Mouse (Mus musculus): ENCODE measurements around the gene Aktip. TPM values are rescaled to one million over a fixed set of nuclear protein-coding genes. Genes with fewer than 3 reads are reported as not detected.

The Aktip gene
- 19.3 and 20.0 TPM in 2 replicates for polyA plus RNA-seq (2014; fragmentation: Nextera tagmentation; extraction: Ambion mirVana)

DNA sequence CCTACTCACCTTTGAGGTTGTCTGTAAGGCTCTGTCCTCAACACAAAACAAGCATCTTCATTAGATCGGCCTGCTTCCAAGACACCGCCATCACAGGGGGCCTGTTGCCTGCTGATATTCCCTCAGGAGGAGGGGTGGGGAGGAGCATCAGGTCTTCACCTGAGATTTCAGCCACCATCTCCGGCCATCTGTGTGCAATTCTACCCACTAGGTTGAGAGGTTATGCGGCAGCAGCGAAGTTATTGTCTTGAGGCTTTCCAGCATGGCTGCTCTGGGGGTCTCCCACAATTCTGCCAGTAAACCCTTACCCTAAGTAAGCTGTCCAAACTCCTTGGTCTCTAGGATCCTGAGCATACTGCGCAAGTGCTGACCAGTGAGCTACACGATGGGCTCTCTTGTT lies at the start of gene Aktip:
Aktip (minus strand) TSS at position 101 of the 400 bp plus-strand sequence.
- no peak for ATAC-seq (replicated peaks; ENCODE audit: low FRiP score)
- WGBS, result 86% methylated on average over 7 of the region's 7 CpGs
- no peak within 1 kb of the TSS for H3K4me3 ChIP-seq (ENCODE audit: low read depth, low read length)

DNA sequence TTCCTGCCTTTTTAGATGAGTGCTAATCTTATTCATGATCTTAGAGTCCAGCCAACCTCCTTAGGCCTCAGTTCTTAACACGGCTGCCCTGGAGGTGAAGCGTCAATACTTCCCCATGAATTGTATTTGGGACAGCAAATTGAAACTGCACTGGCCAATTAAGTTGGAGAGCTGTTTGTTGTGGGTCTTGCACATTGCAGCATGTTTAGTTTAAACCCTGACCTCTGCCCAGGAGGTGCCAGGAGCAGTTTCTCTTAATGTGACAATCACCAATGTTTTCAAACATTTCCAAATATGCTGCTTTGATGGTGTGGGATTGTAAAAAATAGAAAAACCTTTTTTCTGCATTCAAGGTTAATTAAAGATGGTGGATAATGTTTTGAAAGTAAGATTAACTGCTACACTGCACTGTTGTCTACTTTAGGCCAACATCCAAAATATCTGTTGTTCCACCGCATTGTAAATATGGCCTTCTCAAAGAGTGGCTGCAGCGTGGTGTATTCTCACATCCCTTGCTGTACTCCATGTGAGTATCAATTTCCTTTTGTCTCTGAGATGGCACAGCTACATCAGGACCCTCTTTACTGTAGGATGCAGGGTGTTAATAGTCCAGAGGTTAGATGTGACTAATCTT lies 46.2 kb upstream of the Aktip start:
- WGBS, result 75% methylated on average over 4 of the region's 4 CpGs
- H3K27me3 ChIP-seq (replicated peaks; ENCODE audit: control insufficient read depth, insufficient read depth, low read length), result no peaks in the 10 kb centered on the region

More for the DNA sequence above, at the start of gene Aktip:
- Histone ChIP-seq H3K27ac (ENCODE audit: low read depth, low read length) (no peak within 1 kb of the TSS), H3K27me3 (replicated peaks; ENCODE audit: control insufficient read depth, insufficient read depth, low read length) (no peaks in the 10 kb centered on the region), H3K4me1 (replicated peaks; ENCODE audit: control insufficient read depth, insufficient read depth, low read length) (no peaks in the 10 kb centered on the region), H3K9me3 (ENCODE audit: control insufficient read depth, low read length) (no peaks in the 10 kb centered on the region), H3K4me2 (no peak within 1 kb of the TSS), H3K9ac (ENCODE audit: low read depth, low read length) (no peak within 1 kb of the TSS), H3K36me3 (ENCODE audit: control insufficient read depth, insufficient read depth, low read length) (no peaks in the 10 kb centered on the region)
- no peak for DNase-seq (ENCODE audit: low spot score)

GRCm38 (mm10) chr8:91242721-91243120 lies 42.9 kb upstream of the Aktip start:
- DNase-seq (ENCODE audit: low spot score) (no peak), ATAC-seq (replicated peaks; ENCODE audit: low FRiP score) (no peak)
- H3K9me3 ChIP-seq (ENCODE audit: control insufficient read depth, low read length), result no peaks in the 10 kb centered on the region
- H3K4me1 ChIP-seq (replicated peaks; ENCODE audit: control insufficient read depth, insufficient read depth, low read length), result no peaks in the 10 kb centered on the region
- no peak overlapping the region for H3K4me2 ChIP-seq
- H3K36me3 ChIP-seq (ENCODE audit: control insufficient read depth, insufficient read depth, low read length), result no peaks in the 10 kb centered on the region
- no peak overlapping the region for H3K4me3 ChIP-seq (ENCODE audit: low read depth, low read length)
- 77% methylated on average over 1 of the region's 1 CpGs for WGBS
- no peak overlapping the region for H3K27ac ChIP-seq (ENCODE audit: low read depth, low read length)
- H3K9ac ChIP-seq (ENCODE audit: low read depth, low read length), result no peak overlapping the region
- no peaks in the 10 kb centered on the region for H3K27me3 ChIP-seq (replicated peaks; ENCODE audit: control insufficient read depth, insufficient read depth, low read length)

More for the DNA sequence above, 46.2 kb upstream of the Aktip start:
- no peak overlapping the region for H3K4me2 ChIP-seq
- H3K4me1 ChIP-seq (replicated peaks; ENCODE audit: control insufficient read depth, insufficient read depth, low read length), result no peaks in the 10 kb centered on the region
- no peak overlapping the region for H3K9ac ChIP-seq (ENCODE audit: low read depth, low read length)
- no peak overlapping the region for H3K4me3 ChIP-seq (ENCODE audit: low read depth, low read length)
- no peaks in the 10 kb centered on the region for H3K36me3 ChIP-seq (ENCODE audit: control insufficient read depth, insufficient read depth, low read length)
- ATAC-seq (replicated peaks; ENCODE audit: low FRiP score) (no peak), DNase-seq (ENCODE audit: low spot score) (no peak)
- H3K27ac ChIP-seq (ENCODE audit: low read depth, low read length), result no peak overlapping the region
- H3K9me3 ChIP-seq (ENCODE audit: control insufficient read depth, low read length), result no peaks in the 10 kb centered on the region

DNA sequence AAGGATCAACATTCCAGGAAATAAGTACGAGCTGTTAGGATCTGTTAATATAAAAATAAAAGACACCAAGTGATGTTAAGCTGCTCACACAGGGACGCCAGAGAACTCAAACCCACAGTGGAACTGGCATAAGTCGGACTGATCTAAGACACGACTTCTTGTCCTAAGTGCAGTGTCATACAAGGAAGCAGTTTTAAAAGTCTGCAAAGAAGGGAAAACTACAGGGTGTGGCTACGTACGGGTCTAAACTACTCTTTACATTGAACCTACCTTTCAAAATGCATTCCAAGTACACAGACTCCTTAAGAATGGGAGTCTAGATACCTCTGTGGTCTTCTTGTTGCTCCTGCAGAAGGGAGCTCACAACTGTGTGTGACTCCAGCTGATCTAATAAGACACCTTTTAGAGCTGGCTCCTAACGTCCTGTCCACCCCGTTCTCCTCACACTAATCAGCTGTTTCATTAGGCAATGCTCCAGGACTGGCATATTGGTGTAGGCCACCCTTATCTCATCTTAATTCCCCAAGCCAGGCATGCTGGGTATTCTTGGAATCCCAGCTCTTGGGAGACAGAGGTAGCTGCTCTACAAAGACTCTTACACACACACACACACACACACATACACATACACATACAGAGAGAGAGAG lies 42.2 kb upstream of the Aktip start:
- H3K4me2 ChIP-seq, result no peak overlapping the region

GRCm38 (mm10) chr8:91241371-91241770 lies 41.6 kb upstream of the Aktip start:
- WGBS, result 71% methylated on average over 5 of the region's 5 CpGs
- DNase-seq (ENCODE audit: low spot score), result no peak

More for the DNA sequence above, 42.2 kb upstream of the Aktip start:
- Histone ChIP-seq H3K36me3 (ENCODE audit: control insufficient read depth, insufficient read depth, low read length) (no peaks in the 10 kb centered on the region), H3K4me3 (ENCODE audit: low read depth, low read length) (no peak overlapping the region), H3K27me3 (replicated peaks; ENCODE audit: control insufficient read depth, insufficient read depth, low read length) (no peaks in the 10 kb centered on the region), H3K27ac (ENCODE audit: low read depth, low read length) (no peak overlapping the region), H3K4me1 (replicated peaks; ENCODE audit: control insufficient read depth, insufficient read depth, low read length) (no peaks in the 10 kb centered on the region), H3K9ac (ENCODE audit: low read depth, low read length) (no peak overlapping the region), H3K9me3 (ENCODE audit: control insufficient read depth, low read length) (no peaks in the 10 kb centered on the region)
- WGBS, result 64% methylated on average over 8 of the region's 8 CpGs
- ATAC-seq (replicated peaks; ENCODE audit: low FRiP score) (no peak), DNase-seq (ENCODE audit: low spot score) (no peak)

DNA sequence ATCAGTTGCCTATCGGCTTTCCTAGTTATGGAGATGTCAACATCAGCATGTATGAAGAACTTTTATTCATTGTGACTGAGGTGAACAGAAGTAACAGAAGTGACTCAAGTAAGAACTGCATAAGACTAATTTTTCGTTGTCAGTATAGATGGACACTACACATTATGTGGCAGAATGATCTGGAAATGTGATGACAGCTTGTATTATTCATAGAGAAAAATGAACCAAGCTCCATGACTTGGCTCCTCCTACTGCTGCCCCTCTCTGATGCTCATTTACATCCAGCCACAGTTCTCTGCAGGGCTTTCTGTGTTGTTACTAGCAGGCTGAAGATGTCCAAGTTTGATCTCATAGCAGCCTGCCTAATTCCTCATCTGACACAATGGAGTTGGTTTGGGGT lies 37.4 kb upstream of the Aktip start:
- no peak overlapping the region for H3K4me3 ChIP-seq (ENCODE audit: low read depth, low read length)
- DNase-seq (ENCODE audit: low spot score) (no peak), ATAC-seq (replicated peaks; ENCODE audit: low FRiP score) (no peak)
- H3K27ac ChIP-seq (ENCODE audit: low read depth, low read length), result no peak overlapping the region
- H3K4me1 ChIP-seq (replicated peaks; ENCODE audit: control insufficient read depth, insufficient read depth, low read length), result no peaks in the 10 kb centered on the region
- H3K9me3 ChIP-seq (ENCODE audit: control insufficient read depth, low read length), result no peaks in the 10 kb centered on the region
- H3K27me3 ChIP-seq (replicated peaks; ENCODE audit: control insufficient read depth, insufficient read depth, low read length), result no peaks in the 10 kb centered on the region
- 79% methylated on average over 2 of the region's 2 CpGs for WGBS
- H3K4me2 ChIP-seq, result no peak overlapping the region
- no peak overlapping the region for H3K9ac ChIP-seq (ENCODE audit: low read depth, low read length)
- H3K36me3 ChIP-seq (ENCODE audit: control insufficient read depth, insufficient read depth, low read length), result 0 out of 2 replicates have a peak, but pooled peaks cover under 1% of the 10 kb centered on the region

More at GRCm38 (mm10) chr8:91241371-91241770, 41.6 kb upstream of the Aktip start:
- no peaks in the 10 kb centered on the region for H3K27me3 ChIP-seq (replicated peaks; ENCODE audit: control insufficient read depth, insufficient read depth, low read length)
- H3K4me3 ChIP-seq (ENCODE audit: low read depth, low read length), result no peak overlapping the region
- no peaks in the 10 kb centered on the region for H3K9me3 ChIP-seq (ENCODE audit: control insufficient read depth, low read length)
- H3K4me1 ChIP-seq (replicated peaks; ENCODE audit: control insufficient read depth, insufficient read depth, low read length), result no peaks in the 10 kb centered on the region
- H3K27ac ChIP-seq (ENCODE audit: low read depth, low read length), result no peak overlapping the region
- ATAC-seq (replicated peaks; ENCODE audit: low FRiP score), result no peak
- no peaks in the 10 kb centered on the region for H3K36me3 ChIP-seq (ENCODE audit: control insufficient read depth, insufficient read depth, low read length)
- no peak overlapping the region for H3K9ac ChIP-seq (ENCODE audit: low read depth, low read length)
- H3K4me2 ChIP-seq, result no peak overlapping the region

DNA sequence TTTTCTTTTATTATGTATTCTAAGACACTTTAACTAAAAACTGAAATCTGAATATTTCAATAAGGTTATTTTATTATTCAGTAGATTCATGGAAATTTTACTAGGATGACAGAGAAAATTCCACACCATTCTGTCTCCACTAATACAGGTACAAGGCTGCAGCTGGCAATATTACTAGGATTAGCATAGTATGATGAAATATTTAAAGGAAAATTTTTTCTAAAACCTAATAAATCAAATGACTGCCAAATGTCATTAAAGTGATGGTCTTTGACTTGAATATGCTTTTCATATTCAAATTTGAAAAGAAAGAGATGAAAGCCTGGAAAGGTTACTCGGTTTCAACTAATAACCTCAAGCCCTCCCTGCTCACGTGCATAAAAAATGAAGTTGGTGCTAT lies 34.3 kb upstream of the Aktip start:
- no peak for DNase-seq (ENCODE audit: low spot score)
- 90% methylated on average over 2 of the region's 2 CpGs for WGBS
- H3K9ac ChIP-seq (ENCODE audit: low read depth, low read length), result no peak overlapping the region
- no peaks in the 10 kb centered on the region for H3K27me3 ChIP-seq (replicated peaks; ENCODE audit: control insufficient read depth, insufficient read depth, low read length)
- H3K9me3 ChIP-seq (ENCODE audit: control insufficient read depth, low read length), result no peaks in the 10 kb centered on the region
- no peak overlapping the region for H3K4me2 ChIP-seq
- 0 out of 2 replicates have a peak, but pooled peaks cover 2% of the 10 kb centered on the region for H3K36me3 ChIP-seq (ENCODE audit: control insufficient read depth, insufficient read depth, low read length)
- no peaks in the 10 kb centered on the region for H3K4me1 ChIP-seq (replicated peaks; ENCODE audit: control insufficient read depth, insufficient read depth, low read length)
- no peak overlapping the region for H3K4me3 ChIP-seq (ENCODE audit: low read depth, low read length)
- no peak overlapping the region for H3K27ac ChIP-seq (ENCODE audit: low read depth, low read length)
- ATAC-seq (replicated peaks; ENCODE audit: low FRiP score), result no peak

DNA sequence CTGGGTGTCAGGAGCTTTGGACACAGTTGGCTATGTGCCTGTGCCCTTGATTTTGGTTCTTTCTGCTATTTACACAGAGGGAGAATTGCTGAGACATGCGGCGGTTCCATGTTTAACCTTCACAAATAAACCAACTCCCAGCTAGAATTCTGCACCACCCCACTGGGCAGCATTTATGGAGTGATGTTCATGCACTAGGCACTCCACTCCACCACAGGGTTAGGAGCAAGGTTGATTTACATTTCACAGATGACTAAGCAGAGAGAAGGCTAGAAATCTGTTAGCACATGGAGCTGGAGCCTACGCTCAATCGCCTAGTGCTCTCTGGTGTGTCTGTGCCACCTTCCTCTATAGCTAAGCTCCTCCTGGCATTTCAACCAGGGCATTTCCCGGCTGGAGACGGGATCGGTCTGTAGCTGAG lies 27.7 kb upstream of the Aktip start:
- Histone ChIP-seq H3K4me2 (no peak overlapping the region), H3K9ac (ENCODE audit: low read depth, low read length) (no peak overlapping the region), H3K27ac (ENCODE audit: low read depth, low read length) (no peak overlapping the region), H3K9me3 (ENCODE audit: control insufficient read depth, low read length) (no peaks in the 10 kb centered on the region), H3K36me3 (ENCODE audit: control insufficient read depth, insufficient read depth, low read length) (0 out of 2 replicates have a peak, but pooled peaks cover 2% of the 10 kb centered on the region), H3K27me3 (replicated peaks; ENCODE audit: control insufficient read depth, insufficient read depth, low read length) (no peaks in the 10 kb centered on the region), H3K4me3 (ENCODE audit: low read depth, low read length) (no peak overlapping the region), H3K4me1 (replicated peaks; ENCODE audit: control insufficient read depth, insufficient read depth, low read length) (peaks cover 8% of the 10 kb centered on the region)
- no peak for DNase-seq (ENCODE audit: low spot score)
- no peak for ATAC-seq (replicated peaks; ENCODE audit: low FRiP score)
- 90% methylated on average over 7 of the region's 7 CpGs for WGBS

GRCm38 (mm10) chr8:91224227-91224626 lies 24.5 kb upstream of the Aktip start:
- Histone ChIP-seq H3K4me1 (replicated peaks; ENCODE audit: control insufficient read depth, insufficient read depth, low read length) (peaks cover 8% of the 10 kb centered on the region), H3K27ac (ENCODE audit: low read depth, low read length) (no peak overlapping the region), H3K36me3 (ENCODE audit: control insufficient read depth, insufficient read depth, low read length) (no peaks in the 10 kb centered on the region), H3K9ac (ENCODE audit: low read depth, low read length) (no peak overlapping the region), H3K9me3 (ENCODE audit: control insufficient read depth, low read length) (no peaks in the 10 kb centered on the region), H3K4me2 (no peak overlapping the region), H3K4me3 (ENCODE audit: low read depth, low read length) (no peak overlapping the region), H3K27me3 (replicated peaks; ENCODE audit: control insufficient read depth, insufficient read depth, low read length) (no peaks in the 10 kb centered on the region)
- no peak for DNase-seq (ENCODE audit: low spot score)
- no peak for ATAC-seq (replicated peaks; ENCODE audit: low FRiP score)
- 75% methylated on average over 7 of the region's 7 CpGs for WGBS

Measured in liver, embryonic 11.5 days (tissue).